Mouse (Mus musculus) kidney, adult 2 months (tissue): ENCODE measurements at regions not wholly inside any gene's neighbourhood (a gene's known extent, or its start where the extent isn't known, plus 50 kb on each side); places are given as distances from the start of the nearest gene placed in this dataset.

Experiments used
- CTCF ChIP-seq: fragments of 200-500 bp; conservative IDR thresholded peaks from 2 replicates; pipeline ENCODE4 v1.5.1; 2011; ENCODE audit warnings: low read depth, mild to moderate bottlenecking, control low read depth, low read length, moderate library complexity, mixed read lengths; ENCODE audit not compliant: insufficient read depth, insufficient read length
- POLR2A ChIP-seq: fragments of 200-500 bp; IDR thresholded peaks from one replicate; pipeline ENCODE4 v1.6.1; 2011; ENCODE audit warnings: low read depth, low read length, control low read depth

DNA sequence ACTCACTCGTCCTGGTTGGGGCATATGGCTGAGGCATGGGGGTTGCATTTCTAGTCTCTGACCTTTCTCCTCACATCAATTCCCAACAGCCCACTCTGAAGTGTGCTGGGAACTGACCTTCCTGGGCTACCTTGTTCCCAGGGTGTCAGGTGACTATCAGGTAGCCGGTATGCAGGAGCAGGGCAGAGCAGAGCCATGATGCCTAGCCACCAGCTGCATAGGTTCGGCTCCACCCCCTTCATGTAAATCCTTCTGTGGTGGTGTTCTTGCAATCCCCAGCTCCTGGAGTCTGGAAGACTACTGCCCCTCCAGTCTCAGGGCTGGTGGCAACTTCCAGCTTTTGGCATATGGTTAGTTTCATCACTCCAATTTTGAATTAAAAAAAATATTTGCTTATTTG, 221.0 kb downstream of the Gm5447 start:
- TF ChIP-seq POLR2A = no peak
- no peak for TF ChIP-seq CTCF
